Mouse (Mus musculus) intestine, postnatal 0 days (tissue): ENCODE measurements around the gene Ctnna3. TPM values are rescaled to one million over a fixed set of nuclear protein-coding genes. Genes with fewer than 3 reads are reported as not detected.

ENCODE experiments used
- ATAC-seq: fragments of 200-750 bp; cut with Nextera tagmentation; 2 replicates; pipeline ENCODE4 v1.8.0; 2017; ENCODE audit warnings: mild to moderate bottlenecking, moderate TSS enrichment, moderate library complexity
- H3K27ac ChIP-seq: fragments of 300-500 bp; sonication (generic); 2 replicates; pipeline ENCODE4 v1.5.1; 2014; ENCODE audit warnings: mild to moderate bottlenecking, low read depth, low read length, moderate library complexity
- H3K27me3 ChIP-seq: fragments of 300-500 bp; sonication (generic); replicated peaks from 2 replicates; pipeline ENCODE4 v1.6.1; 2014; ENCODE audit warnings: low read length, mixed read lengths; ENCODE audit not compliant: control insufficient read depth, insufficient read depth
- H3K36me3 ChIP-seq: fragments of 300-500 bp; sonication (generic); 2 replicates; pipeline ENCODE4 v1.6.1; 2014; ENCODE audit warnings: mild to moderate bottlenecking, moderate library complexity; ENCODE audit not compliant: control insufficient read depth, insufficient read depth
- H3K4me1 ChIP-seq: fragments of 300-500 bp; sonication (generic); replicated peaks from 2 replicates; pipeline ENCODE4 v1.6.1; 2014; ENCODE audit warnings: antibody characterized with exemption, low read length, mixed read lengths; ENCODE audit not compliant: control insufficient read depth, insufficient read depth
- H3K4me2 ChIP-seq: fragments of 300-500 bp; sonication (generic); replicated peaks from 2 replicates; pipeline ENCODE4 v1.6.1; 2014; ENCODE audit warnings: low read depth, mild to moderate bottlenecking, moderate library complexity
- H3K4me3 ChIP-seq: fragments of 300-500 bp; sonication (generic); 2 replicates; pipeline ENCODE4 v1.5.1; 2014; ENCODE audit warnings: low read depth, low read length
- H3K9ac ChIP-seq: fragments of 300-500 bp; sonication (generic); 2 replicates; pipeline ENCODE4 v1.6.1; 2014; ENCODE audit warnings: mild to moderate bottlenecking, low read depth, low read length
- H3K9me3 ChIP-seq: fragments of 300-500 bp; sonication (generic); 2 replicates; pipeline ENCODE4 v1.6.1; 2016; ENCODE audit warnings: mixed run types; ENCODE audit not compliant: control insufficient read depth
- CTCF ChIP-seq: sonication (generic); IDR thresholded peaks from 2 replicates; pipeline ENCODE4 v1.5.1; 2016; ENCODE audit warnings: low read depth, mild to moderate bottlenecking, control low read depth, antibody characterized with exemption, moderate library complexity
- WGBS: fragments of 180-500 bp; shearing (Covaris S2); extraction: QIAGEN DNeasy Blood & Tissue Kit; methylation state at CpG from one replicate; pipeline ENCODE4 v1.1.7; 2014; 5-methylcytosine and 5-hydroxymethylcytosine counted together
- polyA plus RNA-seq: library from polyadenylated mRNA; unstranded; fragments of >200 nt; fragmentation: Nextera tagmentation; extraction: Ambion mirVana; gene quantifications from 2 replicates; pipeline ENCODE4 v1.2.1, GENCODE M21; 2015

Gene Ctnna3
- polyA plus RNA-seq, 1 experiment from 2014 or later, result 0.33 TPM

DNA sequence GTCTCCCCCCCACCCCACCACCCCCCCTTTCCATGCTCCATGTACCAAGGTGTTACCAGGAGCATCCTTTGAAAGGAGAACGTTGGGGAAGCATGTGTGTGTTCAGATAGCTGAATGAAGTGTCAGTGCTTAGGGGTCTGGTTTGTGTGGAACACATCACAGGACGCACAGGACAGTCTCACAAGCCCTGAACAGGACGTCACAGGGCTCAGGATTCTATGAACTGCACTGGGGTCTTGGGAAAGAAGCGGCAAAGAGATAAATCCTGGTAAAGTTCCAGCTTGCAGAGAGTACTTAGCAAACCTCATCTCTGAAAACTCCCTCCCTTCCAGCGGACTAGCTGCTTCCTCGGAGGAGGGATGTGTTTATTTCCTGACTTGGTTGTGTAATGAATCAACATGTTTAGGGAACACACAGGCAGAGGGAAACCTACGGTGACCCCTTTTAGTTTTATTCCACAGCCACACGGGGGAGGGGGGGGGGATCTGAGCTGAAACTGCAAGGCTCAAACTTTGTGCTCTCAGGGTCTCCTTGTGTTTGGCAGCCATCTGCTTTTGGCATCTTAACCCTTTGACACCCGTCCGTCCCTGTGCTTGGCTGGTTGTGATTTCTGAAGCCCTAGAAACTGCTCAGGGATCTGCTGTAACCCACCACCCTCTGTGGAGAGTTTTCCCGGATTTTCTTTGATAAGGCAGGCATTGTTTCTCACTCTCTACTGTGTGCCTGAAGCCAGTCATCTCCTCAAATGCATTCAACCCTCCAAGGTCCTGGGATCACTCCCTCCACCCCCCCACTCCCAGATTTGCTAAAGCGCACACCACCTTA lies 656.9 kb downstream of the Ctnna3 start:
- TF ChIP-seq CTCF, result no peak
- no peaks in the 10 kb centered on the region for H3K36me3 ChIP-seq
- H3K27me3 ChIP-seq, result peaks cover 6% of the 10 kb centered on the region; the same call in 1 of the 2 replicates
- H3K4me1 ChIP-seq, result no peaks in the 10 kb centered on the region
- 7% methylated on average over 12 of the region's 12 CpGs for WGBS
- peak overlapping the region; percentile 29; the same call in 1 of the 2 replicates for H3K4me3 ChIP-seq
- H3K4me2 ChIP-seq, result peak overlapping the region; percentile 57
- no peak overlapping the region for H3K27ac ChIP-seq
- ATAC-seq, result no peak
- H3K9ac ChIP-seq, result no peak overlapping the region
- no peaks in the 10 kb centered on the region for H3K9me3 ChIP-seq

DNA sequence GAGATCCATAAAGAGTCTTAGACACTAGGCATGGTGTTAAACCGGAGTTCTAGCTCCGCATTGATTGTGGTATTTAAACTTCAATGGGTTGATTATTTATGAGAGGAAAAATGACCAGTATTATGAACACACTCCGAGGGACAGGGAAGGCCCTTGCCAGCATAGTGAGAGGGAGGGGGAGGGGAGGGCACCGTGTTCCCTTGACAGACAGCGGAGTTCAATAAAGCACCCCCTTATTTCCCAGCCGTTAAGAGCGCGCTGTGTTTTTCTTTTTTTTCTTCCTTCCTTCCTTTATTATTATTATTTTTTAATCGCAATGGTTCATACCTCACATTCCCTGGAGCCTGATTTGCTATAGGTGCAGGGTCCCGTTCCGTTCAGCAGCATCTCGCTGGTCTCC lies 657.6 kb downstream of the Ctnna3 start:
- H3K27me3 ChIP-seq, result peaks cover 6% of the 10 kb centered on the region; the same call in 1 of the 2 replicates
- peak overlapping the region; percentile 29 for H3K4me3 ChIP-seq
- ATAC-seq, result no peak
- H3K9me3 ChIP-seq, result no peaks in the 10 kb centered on the region
- H3K36me3 ChIP-seq, result no peaks in the 10 kb centered on the region
- no peak overlapping the region for H3K9ac ChIP-seq
- TF ChIP-seq CTCF, result no peak
- no peaks in the 10 kb centered on the region for H3K4me1 ChIP-seq
- no peak overlapping the region for H3K27ac ChIP-seq
- peak overlapping the region; percentile 57 for H3K4me2 ChIP-seq
- 1% methylated on average over 12 of the region's 12 CpGs for WGBS

DNA sequence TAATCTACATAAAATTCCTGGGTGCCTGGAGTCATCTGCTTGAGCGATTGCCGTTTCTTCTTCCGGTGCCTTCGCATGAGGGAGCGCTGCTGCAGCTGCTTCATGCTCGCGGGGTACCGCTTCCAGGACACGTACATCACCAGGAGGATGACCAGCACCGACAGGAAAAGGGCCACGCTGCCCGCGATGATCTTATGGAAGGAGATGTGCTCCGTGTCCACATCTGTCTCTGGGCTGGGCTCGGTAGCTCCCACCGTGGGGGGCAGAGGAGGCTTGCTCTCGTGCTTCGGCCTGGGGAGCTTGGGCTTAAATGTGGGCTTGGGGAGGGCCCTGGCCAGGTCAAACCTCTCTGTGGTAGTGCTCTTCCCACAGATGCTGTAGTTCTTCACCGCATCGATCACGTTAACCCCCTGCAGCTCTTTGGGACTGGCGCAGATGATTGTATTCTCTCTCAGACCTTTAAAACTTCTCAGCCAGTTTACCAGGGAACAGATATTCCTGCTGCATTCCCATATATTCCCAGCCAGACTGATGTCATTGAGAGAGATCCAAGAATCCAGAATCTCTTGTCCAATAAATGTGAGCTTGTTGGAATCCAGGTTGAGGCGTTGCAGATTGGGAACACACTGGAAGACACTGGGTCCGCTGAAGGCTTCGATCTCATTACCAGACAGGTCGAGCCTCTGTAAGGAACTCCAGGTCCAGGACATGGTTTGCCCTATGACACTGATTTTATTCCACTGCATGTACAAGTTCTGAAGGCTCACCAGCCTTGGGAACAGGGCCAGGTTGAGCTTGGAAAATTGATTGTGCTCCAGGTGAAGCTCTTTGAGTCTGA lies 658.3 kb downstream of the Ctnna3 start:
- no peak for ATAC-seq
- H3K4me2 ChIP-seq, result peak overlapping the region; percentile 57
- peak overlapping the region; percentile 29 for H3K4me3 ChIP-seq
- H3K36me3 ChIP-seq, result no peaks in the 10 kb centered on the region
- peaks cover 6% of the 10 kb centered on the region; the same call in 1 of the 2 replicates for H3K27me3 ChIP-seq
- WGBS, result 8% methylated on average over 26 of the region's 26 CpGs
- TF ChIP-seq CTCF, result no peak
- H3K9ac ChIP-seq, result no peak overlapping the region
- H3K4me1 ChIP-seq, result no peaks in the 10 kb centered on the region
- H3K9me3 ChIP-seq, result no peaks in the 10 kb centered on the region
- H3K27ac ChIP-seq, result no peak overlapping the region

DNA sequence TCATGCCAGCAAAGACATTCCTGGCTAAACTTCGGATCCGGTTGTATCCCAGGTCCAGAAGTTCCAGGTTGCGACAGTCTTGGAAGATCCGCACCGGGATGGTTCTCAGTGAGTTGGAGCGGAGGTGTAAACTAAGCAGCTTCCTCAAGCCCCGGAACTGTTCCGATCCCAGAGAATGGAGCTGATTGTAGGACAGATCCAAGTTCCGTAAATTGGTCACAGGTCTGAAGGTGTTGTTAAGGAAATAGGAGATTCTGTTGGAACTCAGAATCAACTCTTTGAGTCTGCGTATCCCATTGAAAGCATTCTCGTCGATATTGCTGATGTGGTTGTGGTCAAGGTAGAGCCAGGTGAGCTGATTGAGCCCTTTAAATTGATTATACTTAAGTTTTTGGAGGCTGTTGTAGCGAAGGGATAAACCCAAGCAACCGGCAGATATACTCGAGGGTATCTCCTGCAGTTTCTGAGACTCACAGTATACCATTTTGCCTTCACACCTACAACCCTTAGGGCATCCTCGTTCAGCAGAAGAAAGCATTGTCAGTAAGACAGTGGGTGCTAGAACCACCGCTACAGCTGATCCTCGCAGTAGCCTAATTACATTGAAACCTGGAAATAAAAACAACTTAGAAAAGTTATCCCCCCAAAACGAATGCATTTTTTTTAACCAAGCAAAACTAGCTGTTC lies 659.0 kb downstream of the Ctnna3 start:
- Histone ChIP-seq H3K27me3 (peaks cover 6% of the 10 kb centered on the region; the same call in 1 of the 2 replicates), H3K4me1 (no peaks in the 10 kb centered on the region), H3K9ac (no peak overlapping the region), H3K27ac (no peak overlapping the region), H3K9me3 (no peaks in the 10 kb centered on the region), H3K4me2 (no peak overlapping the region; the same call in 1 of the 2 replicates), H3K36me3 (no peaks in the 10 kb centered on the region), H3K4me3 (0 out of 2 replicates have a peak overlapping the region, but pooled peaks have one; percentile 9)
- no peak for TF ChIP-seq CTCF
- 39% methylated on average over 19 of the region's 19 CpGs for WGBS
- no peak for ATAC-seq

DNA sequence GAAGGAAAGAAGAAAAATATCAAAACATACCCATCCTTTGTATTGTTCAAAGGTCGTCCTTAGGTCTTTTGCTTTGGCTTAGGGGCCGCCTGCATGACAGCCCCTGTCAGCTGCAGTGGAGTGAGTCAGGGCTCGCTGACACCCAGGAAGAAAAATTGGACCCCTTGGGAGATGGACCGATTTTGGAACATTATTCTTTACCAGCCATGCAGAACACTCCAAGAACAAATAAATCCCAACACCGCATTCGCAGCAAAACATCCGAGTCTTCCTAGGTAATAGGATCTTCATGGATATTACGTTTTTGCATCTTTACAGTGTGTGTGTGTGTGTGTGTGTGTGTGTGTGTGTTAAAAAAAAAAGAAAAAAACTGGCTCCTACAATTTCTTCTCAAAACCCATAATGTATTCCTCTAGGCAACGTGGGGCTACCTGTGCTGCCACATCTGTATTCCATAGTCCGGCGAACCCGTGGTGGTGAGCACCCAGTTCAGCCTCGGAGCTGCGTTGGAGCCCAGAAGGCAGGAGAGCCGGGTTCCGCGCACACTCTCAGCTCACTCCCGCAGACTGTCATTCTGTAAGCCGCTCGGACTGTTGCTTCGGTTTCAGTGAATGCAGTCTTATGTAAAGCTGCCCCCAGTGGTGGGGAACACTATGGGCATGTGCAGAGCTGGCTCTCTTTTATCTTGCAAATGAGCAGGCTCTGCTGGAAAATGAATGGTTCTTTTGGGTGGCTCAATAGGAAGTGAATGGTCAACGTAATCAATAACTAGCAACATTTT lies 660.0 kb downstream of the Ctnna3 start, which contains the start of gene Lrrtm3:
Lrrtm3 (minus strand) TSS at position 598 of the 781 bp plus-strand sequence.
- H3K4me3 ChIP-seq, result peak within 1 kb of the TSS; percentile 19
- H3K27me3 ChIP-seq, result peaks cover 6% of the 10 kb centered on the region; the same call in 1 of the 2 replicates
- no peaks in the 10 kb centered on the region for H3K9me3 ChIP-seq
- H3K9ac ChIP-seq, result no peak within 1 kb of the TSS
- TF ChIP-seq CTCF, result peak; percentile 74
- WGBS, result 4% methylated on average over 22 of the region's 22 CpGs
- ATAC-seq, result no peak
- H3K36me3 ChIP-seq, result no peaks in the 10 kb centered on the region
- H3K4me2 ChIP-seq, result peak within 1 kb of the TSS; percentile 58
- no peak within 1 kb of the TSS for H3K27ac ChIP-seq
- H3K4me1 ChIP-seq, result no peaks in the 10 kb centered on the region
